Mouse (Mus musculus) cerebellum, postnatal 10 days (tissue): ENCODE results near the gene Nelfcd.

ENCODE experiments used
- DNase-seq, 2 experiments: peaks; one replicate each; pipeline ENCODE4 v3.0.0; 2021; ENCODE audit warnings: mixed read lengths in 2 of 2

Nelfcd gene

DNA sequence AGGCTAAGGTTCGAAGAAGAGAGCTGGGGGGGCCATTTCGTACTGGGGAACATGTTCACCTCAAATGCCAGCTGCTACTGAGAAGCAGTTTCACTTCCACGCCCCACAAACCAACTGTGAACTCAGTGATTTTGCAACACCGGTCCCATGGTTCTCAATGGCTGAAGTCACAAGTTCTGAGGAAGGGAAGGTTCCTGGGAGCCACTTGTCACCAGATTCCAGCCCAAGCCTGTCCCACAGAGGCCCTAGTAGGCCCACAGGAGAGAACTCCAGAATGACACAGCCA, 22.0 kb downstream of the Nelfcd start:
- DNase-seq = no peak

DNA sequence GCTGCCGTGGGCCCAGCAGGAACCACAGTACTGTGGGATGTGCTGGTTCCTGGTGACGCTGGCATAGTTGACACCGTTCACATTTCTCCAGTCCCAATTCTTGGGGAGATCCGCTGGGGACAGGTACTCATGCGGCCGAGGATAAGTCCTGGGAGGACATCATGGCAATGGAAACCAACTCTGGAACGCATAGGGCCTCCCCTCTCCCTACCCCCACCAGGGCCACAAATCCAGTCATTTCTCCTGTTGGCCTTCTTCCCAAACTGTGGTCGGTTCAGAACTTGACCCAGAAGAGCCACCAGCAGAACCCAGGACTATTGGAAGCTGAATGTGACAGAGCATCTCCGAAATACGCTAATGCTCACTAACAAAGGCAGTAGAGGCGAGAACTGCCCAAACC, 22.6 kb downstream of the Nelfcd start:
- DNase-seq = no peak

GRCm38 (mm10) chr2:174438737-174439449, 23.3 kb downstream of the Nelfcd start, which contains the start of gene Ctsz:
Gene Ctsz, minus strand, starts transcription at chr2:174439039.
- peak; percentile 61 to 72 for DNase-seq

DNA sequence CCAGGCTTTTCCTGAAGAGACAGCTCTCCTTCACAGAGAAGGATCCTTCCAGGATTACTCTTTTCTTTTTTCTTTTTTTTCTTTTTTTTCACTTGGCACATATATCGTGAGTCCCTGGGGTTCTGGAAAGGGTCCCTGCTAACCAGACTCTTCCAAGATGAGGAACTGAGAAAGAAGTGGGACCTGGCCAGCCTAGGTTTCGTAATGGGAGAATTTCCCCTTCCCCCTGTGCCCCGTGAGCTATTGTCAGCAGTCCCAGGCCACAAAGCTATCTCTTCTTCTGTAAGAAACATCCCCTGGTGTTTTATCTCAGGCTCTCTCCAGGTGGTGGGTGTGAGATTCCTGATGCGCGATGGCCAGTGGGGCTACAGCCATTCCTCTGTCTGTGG, 23.8 kb downstream of the Nelfcd start:
- DNase-seq = peak in 1 of 2 experiments; percentile 9

DNA sequence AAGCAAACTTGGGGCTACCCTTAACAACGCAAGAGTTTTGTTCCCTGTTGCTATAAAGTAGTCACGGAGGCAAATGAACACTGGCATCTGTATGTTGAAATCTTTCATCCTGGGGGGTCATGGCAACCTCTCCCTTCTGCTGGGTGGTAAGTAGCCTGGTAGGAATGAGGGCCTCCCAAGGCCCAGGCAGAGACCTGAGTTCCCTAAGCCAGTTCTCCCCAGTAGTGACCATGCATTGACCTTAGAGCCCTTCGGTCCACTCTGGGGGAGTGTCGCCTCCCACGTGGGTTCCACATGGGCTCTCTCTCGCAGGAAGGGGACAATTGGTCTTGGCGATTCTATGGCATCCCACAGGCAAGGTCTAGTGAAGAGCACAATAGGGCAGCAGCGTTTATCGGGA, 24.4 kb downstream of the Nelfcd start:
- no peak for DNase-seq

DNA sequence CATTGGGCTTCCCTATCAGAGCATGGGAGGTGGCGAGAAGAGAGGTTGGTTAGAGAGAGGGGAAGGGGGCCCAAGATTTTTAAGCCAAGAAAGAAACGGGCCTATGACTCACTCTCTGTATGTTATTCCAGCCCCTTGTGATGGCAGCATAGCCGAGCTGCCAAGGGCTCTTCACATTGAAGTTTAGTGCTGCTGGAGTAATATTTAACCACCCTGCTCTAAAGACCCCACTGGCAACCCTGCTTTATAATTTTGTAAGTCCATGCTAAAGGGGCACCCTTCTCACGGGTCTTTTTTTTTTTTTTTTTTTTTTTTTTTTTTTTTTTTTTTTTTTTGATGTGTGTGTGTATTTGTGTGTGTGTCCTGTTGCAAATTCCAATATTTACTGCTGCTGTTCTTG, 26.3 kb downstream of the Nelfcd start:
- no peak for DNase-seq

GRCm38 (mm10) chr2:174442460-174442859, 26.9 kb downstream of the Nelfcd start:
- DNase-seq = no peak

GRCm38 (mm10) chr2:174443046-174443445, 27.4 kb downstream of the Nelfcd start:
- DNase-seq = no peak

- DNase-seq = no peak
Measured at GRCm38 (mm10) chr2:174444359-174444758, 28.8 kb downstream of the Nelfcd start.

DNA sequence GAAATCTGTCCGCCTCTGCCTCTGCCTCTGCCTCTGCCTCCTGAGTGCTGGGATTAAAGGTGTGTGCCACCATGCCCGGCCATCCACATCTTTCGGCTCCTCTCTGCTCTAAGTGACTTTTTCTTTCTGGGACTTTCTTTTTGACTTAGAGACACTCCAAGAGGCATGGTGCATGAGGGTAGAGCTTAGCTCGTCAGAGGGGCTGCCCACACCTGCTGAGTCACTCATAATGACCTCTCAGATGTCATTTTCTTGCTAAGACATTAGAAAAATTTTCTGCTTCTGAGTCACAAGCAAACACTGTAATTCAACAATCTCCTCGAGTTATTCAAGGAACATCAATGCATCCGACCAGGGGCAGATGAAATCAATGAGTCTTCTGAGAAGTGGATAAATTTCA, 29.4 kb downstream of the Nelfcd start:
- no peak for DNase-seq

GRCm38 (mm10) chr2:174446492-174446891, 30.9 kb downstream of the Nelfcd start:
- no peak for DNase-seq

DNA sequence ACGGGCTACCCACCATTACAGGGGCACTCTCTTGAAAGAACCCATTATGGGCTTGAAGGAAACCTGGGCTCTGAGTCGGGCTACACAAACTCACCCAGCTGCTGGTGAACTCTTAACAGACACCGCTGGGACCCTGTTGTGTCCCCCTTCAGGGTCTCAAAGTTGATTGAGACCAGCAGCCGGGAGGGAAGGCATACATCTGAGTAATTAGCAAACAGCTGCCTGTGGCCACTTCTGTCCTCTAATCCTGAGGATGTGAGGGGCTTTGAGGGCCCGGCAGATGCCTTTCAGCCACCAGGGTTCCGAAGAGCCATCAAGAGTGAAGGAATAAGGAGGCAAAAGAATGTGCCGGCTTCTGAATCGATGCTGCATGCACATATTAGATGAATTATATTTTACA, 31.3 kb downstream of the Nelfcd start:
- DNase-seq = no peak

- no peak for DNase-seq
Measured at GRCm38 (mm10) chr2:174448405-174448804, 32.8 kb downstream of the Nelfcd start.

DNA sequence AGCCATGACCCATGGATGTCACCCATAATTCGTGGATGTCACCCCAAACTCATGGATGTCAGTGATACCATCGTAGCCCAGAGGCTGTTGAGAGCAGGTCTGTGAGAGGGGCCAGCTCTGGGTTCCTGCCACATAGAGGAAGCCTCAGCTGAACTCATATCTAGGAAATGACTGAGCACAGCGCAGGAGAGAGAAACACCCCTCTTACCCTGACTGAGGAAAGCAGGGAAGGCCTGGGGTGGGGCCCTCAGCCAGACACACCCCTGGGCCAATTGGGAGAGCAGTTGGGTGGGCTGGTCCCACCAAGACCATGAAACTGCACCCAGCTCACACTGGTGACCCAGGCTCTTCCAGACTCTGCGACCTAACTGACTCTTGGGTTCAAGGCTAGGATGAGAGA, 34.7 kb downstream of the Nelfcd start, which contains the start of gene Tubb1:
TSS of gene Tubb1 (plus strand) at position 343 of the 400 bp plus-strand sequence.
- DNase-seq = no peak

GRCm38 (mm10) chr2:174453681-174454080, 38.1 kb downstream of the Nelfcd start:
- DNase-seq = peak; percentile 22 to 23

DNA sequence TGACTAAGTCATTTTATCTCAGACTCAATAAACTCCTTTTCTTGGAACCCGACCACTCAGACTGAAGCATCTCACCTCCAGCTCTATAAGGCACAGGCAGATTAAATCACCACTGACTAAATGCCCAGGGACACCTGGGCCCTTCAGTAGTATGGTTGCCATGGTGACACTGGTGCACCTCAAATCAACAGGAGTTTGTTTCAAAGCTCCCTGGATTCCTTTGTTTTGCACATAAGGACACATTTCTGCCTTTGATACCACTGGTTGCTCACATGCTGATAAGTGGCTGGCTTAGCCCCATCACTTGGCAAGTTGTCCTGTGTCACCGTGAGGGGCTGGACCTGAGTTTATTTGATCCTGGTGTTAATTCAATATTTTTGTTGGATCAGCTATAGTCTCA, 43.8 kb downstream of the Nelfcd start:
- no peak for DNase-seq

GRCm38 (mm10) chr2:174463370-174463769, 47.8 kb downstream of the Nelfcd start:
- DNase-seq = no peak

- peak; percentile 97 to 98 for DNase-seq
Measured at GRCm38 (mm10) chr2:174463789-174464523, 48.4 kb downstream of the Nelfcd start, which contains the start of gene Atp5e. Gene Atp5e, minus strand, starts transcription at chr2:174464105.

- DNase-seq = no peak
Measured at GRCm38 (mm10) chr2:174470333-174470732, 54.7 kb downstream of the Nelfcd start.

DNA sequence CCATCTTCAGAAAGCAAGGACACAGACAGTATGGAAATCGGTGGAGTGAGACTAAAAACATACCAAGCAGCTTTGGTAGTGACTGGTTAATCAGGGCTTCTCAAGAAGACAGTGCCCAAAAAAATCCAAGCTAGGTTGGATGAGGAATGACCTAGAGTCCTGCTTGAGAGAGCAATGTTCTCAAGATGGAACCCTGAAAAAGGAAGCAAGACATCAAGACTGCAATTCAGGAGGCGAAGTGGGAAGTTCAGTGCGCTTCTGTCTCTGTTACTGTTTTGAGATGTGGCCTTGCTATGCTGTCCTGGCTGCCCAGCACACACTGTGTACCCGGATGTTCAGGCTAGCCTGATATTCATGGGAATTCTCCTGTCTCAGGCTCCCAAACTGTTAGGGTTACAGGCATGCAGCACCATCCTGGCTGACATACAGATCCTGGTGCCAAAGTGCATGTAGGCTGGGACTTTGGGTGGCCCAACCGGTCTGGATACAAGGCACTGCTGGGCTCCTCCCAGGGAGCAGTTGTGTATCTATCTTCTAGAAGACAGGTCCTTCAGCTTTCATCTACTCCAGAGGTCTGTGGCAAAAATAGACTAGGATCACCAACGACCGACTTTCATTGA, 55.3 kb downstream of the Nelfcd start:
- no peak for DNase-seq

- no peak for DNase-seq
Measured at GRCm38 (mm10) chr2:174472407-174472806, 56.8 kb downstream of the Nelfcd start.

- DNase-seq = peak; percentile 100
Measured at GRCm38 (mm10) chr2:174472818-174473549, 57.4 kb downstream of the Nelfcd start, which contains the start of gene Prelid3b. Gene Prelid3b, minus strand, starts transcription at chr2:174473081.

GRCm38 (mm10) chr2:174473550-174473927, 57.9 kb downstream of the Nelfcd start:
- DNase-seq = no peak
